Mouse (Mus musculus) adrenal gland, postnatal 14 days (tissue): ENCODE measurements around the gene Aff1. TPM values are rescaled to one million over a fixed set of nuclear protein-coding genes. Genes with fewer than 3 reads are reported as not detected.

Experiments used
- DNase-seq: peaks from one replicate; pipeline ENCODE4 v3.0.0; 2021; ENCODE audit warnings: mixed read lengths
- total RNA-seq: library from RNA; stranded (reverse); gene quantifications from 2 replicates; pipeline ENCODE4 v1.2.3, GENCODE M21; 2021

Aff1 gene
- total RNA-seq, 1 experiment from 2014 or later = 37.3 TPM

- DNase-seq = no peak
Measured at GRCm38 (mm10) chr5:103749465-103750285, 57.5 kb downstream of the Aff1 start.

DNA sequence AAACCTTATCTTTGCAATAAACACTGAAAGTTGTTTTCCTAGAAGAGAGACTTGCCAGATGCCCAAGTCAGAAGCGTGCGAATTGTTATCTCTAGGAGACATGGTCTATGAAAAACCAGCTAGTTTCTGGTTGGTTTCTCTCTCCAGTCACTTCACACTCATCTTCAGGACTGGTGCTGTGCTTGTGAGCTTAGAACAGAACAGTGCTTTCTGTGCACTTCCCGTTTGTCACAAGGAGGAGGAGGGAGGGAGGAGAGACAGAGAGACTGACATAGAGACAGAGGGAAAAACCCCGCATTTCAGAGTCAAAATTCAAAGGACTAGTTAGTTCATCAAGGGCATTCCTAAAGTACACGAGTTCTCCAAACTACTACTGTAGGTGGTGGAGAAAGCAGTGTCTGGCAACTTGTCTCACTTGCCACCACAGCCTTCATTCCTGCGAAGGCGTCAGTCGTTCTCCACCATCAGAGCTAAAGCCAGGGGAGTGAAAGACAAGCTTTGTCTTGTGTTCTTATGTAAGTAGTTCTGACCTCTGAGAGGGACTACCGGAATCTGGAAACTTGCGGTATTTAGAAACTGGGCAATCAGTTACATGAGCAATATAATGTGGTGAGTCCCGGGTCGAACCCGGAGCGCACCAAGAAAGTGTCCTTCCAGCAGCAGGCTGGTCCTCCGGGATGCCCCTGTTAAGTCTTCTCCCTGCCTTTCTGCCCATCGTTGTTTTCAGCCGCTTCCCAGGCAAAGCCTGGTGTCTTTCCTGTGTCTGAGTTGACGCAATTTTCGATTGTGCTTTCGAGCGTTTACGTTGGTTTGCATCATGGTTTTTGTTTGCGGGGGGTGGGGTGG, 60.7 kb downstream of the Aff1 start:
- DNase-seq = peak; percentile 60

DNA sequence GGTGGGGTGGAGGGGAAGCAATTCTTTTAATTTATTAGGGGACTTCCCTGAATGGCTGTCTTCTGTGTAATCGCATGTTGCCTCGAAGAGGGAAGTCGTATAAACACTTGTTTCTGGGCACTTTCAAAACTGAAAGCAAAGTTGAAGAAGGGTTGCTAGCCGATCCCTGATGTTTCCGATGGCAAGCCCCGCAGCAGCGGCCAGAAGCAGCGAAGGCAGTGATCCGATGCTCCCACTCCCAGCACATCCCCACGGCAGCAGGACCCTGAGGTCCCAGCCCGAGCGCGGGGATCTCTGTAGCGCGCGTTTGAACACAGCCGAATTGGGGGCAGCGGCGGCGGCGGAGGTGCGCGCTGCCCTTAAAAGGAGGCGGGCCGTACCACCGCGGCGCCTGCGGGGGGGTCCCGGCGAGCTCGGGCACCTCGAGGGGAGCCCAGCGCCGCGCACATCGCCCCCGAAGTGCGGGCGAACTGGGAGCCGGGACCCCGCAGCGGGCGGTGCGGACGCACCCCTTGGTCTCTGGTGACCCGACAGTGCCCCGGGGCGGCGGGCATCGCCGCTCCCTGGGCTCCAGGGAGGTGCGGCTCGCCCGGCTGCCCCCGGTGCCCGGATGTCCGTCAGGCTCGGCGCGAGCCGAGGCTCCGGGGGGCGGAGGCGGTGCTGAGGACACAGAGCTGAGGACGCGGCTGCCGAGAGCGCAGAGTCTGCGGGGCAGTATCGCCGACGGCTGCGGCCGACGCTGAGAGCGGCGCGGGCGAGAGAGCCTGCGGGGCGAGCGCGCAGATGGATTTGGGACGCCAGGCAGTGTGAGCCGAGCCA, 61.5 kb downstream of the Aff1 start:
- DNase-seq = peak; percentile 96

DNA sequence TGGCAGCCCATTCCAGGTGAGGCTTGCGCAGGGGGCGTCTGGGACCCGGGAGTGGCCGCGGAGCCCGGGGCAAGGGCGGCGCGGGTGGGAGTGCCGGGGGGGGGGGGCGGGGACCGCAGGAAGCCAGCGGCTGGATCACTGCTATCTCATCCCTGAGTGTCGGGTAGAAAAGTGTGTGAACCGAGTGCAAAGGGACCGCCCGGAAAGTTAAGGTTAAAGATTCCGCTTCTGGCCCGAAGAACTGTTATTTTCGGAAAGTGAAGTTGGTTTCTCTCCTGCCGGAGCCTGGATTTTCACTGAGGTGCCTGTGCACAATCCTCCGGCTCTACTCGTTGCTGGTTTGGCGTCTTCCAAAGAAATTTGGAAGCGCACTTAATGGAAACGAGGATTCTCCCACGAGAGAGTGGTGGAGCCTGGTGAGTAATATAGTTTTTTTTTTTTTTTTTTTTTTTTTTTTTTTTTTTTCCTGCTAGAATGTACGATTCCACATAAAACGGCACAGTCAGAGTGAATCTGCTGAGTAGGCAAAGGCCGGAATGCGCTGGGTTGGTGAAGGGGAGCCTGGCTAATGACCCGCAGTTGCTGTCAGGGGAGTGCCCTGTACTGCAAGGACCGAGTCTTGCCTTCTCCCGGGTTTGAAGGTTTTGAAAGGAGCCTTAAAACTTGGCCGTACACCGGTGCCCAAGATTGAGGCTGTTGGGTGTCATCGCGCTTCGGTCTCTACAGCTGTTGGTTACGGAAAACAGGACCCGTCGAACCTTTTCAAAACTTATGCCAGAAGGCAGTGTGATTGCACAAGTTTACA, 62.4 kb downstream of the Aff1 start:
- peak; percentile 72 for DNase-seq

DNA sequence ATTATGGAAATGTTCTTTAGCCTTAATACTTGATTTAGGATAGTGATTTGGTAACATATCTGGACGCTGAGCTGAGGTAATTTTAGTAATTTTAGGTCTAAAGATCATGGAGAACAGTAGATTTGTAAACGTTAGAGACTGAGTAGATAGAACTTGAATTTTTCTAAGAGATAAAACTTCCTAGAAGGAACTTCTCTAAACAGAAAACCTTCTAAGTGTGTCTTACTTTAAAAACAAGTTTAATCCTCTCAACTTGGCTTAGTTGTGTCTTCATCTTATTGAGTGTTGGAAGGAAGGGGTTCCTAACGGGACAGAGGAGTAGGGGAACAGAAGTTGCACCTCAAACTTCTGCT, 62.9 kb downstream of the Aff1 start:
- no peak for DNase-seq

- DNase-seq = no peak
Measured at GRCm38 (mm10) chr5:103756231-103756714, 64.1 kb downstream of the Aff1 start.

GRCm38 (mm10) chr5:103758491-103758890, 66.3 kb downstream of the Aff1 start:
- DNase-seq = no peak

GRCm38 (mm10) chr5:103759489-103760424, 67.6 kb downstream of the Aff1 start:
- peak; percentile 53 for DNase-seq

- DNase-seq = peak; percentile 80
Measured at GRCm38 (mm10) chr5:103760425-103761131, 68.4 kb downstream of the Aff1 start.

GRCm38 (mm10) chr5:103761754-103762153, 69.6 kb downstream of the Aff1 start:
- no peak for DNase-seq

- no peak for DNase-seq
Measured at GRCm38 (mm10) chr5:103762850-103763254, 70.7 kb downstream of the Aff1 start.

DNA sequence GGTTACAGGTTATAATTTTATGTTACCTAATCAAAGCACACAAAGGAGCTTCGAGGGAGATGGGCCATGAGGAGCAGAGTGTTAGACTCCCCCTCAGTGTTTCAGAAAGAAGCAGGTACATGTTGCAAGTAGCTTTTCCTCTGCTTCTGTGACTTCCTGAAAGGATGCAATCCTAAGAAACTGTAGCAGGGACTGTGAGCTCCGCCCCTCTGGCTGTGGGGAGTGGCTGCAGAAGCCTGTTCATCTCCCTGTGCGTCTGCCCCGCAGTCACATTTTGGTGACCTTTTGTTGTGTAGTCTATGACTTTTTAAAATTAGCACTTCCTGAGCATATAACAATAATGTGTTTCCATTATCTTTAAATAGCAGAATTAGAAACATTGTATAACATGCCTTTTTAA, 73.2 kb downstream of the Aff1 start:
- no peak for DNase-seq

DNA sequence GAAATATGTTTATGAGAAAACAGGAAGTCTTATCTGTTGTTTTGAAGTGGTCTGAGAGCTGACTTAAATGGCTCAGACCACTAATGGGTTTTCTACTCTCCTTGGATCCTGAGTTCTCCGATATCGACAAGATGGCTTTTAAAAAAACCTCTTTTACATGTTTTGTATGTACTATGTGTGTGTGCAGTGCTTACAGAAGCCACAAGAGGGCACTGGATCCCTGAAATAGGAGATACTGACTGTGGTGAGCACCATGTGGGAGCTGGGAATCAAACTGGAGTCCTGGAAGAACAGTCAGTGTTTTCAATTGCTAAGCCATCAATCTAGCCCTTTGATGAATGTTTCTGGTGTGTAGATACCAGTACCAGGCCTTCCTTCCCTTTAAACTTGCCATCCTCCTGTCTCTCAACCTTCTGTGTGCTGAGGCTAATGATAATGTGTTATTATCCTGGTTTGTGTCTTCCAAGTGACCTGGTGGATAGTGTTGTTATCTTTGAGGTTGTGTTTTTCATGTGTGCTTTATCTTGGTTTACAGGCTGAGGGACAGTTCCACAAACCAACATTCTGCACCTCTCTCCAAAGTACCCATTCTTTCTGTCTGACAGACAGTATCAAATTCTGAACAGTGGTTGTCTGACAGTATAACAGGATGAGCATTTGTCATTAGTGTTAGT, 73.7 kb downstream of the Aff1 start:
- DNase-seq = no peak

DNA sequence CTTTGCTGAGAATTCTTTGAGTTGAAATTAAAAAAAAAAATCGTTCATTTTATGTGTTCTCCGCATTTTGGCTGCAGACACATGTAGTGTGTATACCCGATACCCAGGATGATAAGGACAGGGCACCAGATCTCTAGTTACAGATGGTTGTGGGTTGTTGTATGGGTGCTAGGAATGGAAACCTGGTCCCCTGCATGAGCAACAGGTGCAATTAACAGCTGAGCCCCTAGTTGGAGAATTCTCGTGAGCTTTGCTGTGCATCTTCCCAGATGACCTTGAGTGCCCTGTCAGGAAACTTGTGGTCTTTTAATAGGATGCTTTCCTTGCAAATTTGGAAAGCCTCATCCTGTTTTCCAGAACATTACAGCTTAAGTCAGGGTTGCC, 74.2 kb downstream of the Aff1 start:
- no peak for DNase-seq

DNA sequence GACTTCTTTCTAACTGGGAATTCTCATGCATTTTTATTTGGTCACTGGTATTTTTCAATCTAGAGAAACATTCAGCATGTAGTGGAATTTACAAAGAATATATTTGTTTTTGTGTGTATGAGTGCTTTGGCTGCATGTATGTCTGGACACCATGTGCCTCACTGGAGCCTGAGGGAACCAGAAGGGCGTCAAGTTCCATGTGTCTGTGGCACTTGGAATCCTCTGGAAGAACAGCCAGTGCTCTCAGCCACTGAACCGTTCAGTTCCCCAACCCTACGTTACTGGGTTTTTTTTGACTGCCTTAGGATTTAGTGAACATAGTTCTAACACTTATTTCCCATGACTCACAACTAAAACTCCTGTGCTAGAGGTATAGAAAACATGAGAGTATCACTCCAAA, 76.8 kb downstream of the Aff1 start:
- DNase-seq = no peak

GRCm38 (mm10) chr5:103769701-103770100, 77.5 kb downstream of the Aff1 start:
- no peak for DNase-seq

DNA sequence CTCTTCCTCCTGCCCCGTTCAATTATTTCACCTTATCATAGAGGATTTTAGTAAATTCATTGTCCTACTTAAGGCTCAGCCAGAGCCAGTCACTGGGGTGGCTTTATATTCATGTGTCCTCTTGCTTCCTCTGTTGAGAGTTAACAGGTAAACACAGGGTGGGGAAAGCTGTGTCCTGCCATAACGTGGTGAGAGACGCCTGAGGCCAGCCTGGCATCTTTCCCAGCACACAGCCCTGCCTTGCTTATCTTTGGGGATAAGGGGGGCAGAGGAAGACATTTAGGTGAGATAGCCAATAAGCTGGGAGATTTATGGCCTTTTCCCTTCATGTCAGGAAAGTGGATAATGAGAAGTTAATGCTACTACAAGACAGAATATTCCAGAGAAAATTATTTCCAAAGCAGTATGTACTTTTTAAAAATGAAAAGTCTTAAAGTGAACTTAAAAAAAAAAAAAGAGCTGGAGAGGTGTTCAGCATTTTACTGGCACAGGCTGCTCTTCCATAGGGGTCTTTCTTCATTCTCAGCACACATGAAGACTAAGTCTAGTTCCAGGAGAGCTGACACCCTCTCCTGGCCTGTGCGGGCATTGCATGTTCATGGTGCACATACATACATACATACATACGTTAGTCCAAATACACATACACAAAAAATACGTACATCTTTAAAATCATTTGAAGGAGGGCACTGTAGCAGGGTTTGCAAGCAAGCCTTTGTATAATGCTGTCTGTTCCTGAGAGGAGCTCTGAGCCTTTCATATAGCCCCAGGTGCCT, 78.5 kb downstream of the Aff1 start:
- peak; percentile 51 for DNase-seq

DNA sequence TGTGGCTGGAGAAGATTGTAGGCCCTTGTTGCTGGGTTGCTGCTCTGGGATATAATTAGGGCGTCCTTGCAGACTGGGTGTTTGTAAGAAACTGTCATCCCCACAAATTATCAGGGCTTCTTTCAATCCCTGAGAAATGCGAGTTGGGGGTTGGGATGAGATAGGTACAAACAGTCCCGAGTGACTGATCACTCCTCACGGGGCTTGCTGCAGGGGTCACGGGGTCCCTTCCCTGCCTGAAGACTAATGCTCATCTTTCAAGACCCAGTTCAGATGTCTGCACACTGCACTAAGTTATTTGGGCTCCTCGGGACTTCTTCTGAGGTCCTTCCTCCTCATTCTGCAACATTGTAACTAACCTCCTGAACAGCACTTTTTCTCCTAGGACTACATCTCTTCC, 79.2 kb downstream of the Aff1 start:
- no peak for DNase-seq
